Mouse (Mus musculus) CH12.LX (cell line): ENCODE results near the gene Chst15.

ENCODE experiments used
- CTCF ChIP-seq, 2 experiments: IDR thresholded peaks in 1 of 2; conservative IDR thresholded peaks in 1 of 2; 2 replicates each; pipeline ENCODE4 v1.5.1; 2011 to 2012; ENCODE audit warnings: low read depth in 2 of 2, low read length in 2 of 2, improper control_type of control experiment in 1 of 2, inconsistent platforms in 1 of 2, mild to moderate bottlenecking in 1 of 2, moderate library complexity in 1 of 2
- MAX ChIP-seq: IDR thresholded peaks from 2 replicates; pipeline ENCODE4 v1.6.1; 2011; ENCODE audit warnings: low read length, improper control_type of control experiment
- MYC ChIP-seq: IDR thresholded peaks from 2 replicates; pipeline ENCODE4 v1.6.1; 2011; ENCODE audit warnings: low read depth, mild to moderate bottlenecking, improper control_type of control experiment, low read length

GRCm38 (mm10) chr7:132304424-132305085, 12.5 kb downstream of the Chst15 start:
- no peak for TF ChIP-seq MYC
- TF ChIP-seq CTCF (conservative IDR thresholded peaks at IDR 0.05 in 1 of 2, IDR thresholded peaks at IDR 0.05 in 1 of 2; ENCODE audit: low read depth in 2 of 2, low read length in 2 of 2), result no peak
- no peak for TF ChIP-seq MAX
